Mouse (Mus musculus) neural tube, embryonic 14.5 days (tissue): Measurements from ENCODE around the gene Mast3. TPM values are rescaled to one million over a fixed set of nuclear protein-coding genes. Genes with fewer than 3 reads are reported as not detected.
"Not testable (repeated sequence)": the region's sequence is repeated elsewhere in the genome, so short reads cannot be mapped to it uniquely, and the experiment has no call there.

Source experiments
- ATAC-seq: fragments of 200-750 bp; cut with Nextera tagmentation; 2 replicates; pipeline ENCODE4 v1.8.0; 2017; ENCODE audit warnings: low read depth, mild to moderate bottlenecking, moderate TSS enrichment, moderate library complexity
- H3K27ac ChIP-seq: fragments of 300-500 bp; sonication (generic); 2 replicates; pipeline ENCODE4 v1.5.1; 2014; ENCODE audit warnings: low read depth, mild to moderate bottlenecking, control low read depth, low read length, moderate library complexity, mixed read lengths
- H3K27me3 ChIP-seq: fragments of 300-500 bp; sonication (generic); 2 replicates; pipeline ENCODE4 v1.6.1; 2014; ENCODE audit warnings: low read length; ENCODE audit not compliant: control insufficient read depth, insufficient read depth
- H3K36me3 ChIP-seq: fragments of 300-500 bp; sonication (generic); 2 replicates; pipeline ENCODE4 v1.6.1; 2014; ENCODE audit warnings: low read length, mixed read lengths; ENCODE audit not compliant: control insufficient read depth, insufficient read depth
- H3K4me1 ChIP-seq: fragments of 300-500 bp; sonication (generic); 2 replicates; pipeline ENCODE4 v1.6.1; 2014; ENCODE audit warnings: low read length; ENCODE audit not compliant: control insufficient read depth, insufficient read depth
- H3K4me2 ChIP-seq: fragments of 300-500 bp; sonication (generic); 2 replicates; pipeline ENCODE4 v1.6.1; 2014; ENCODE audit warnings: mild to moderate bottlenecking, low read depth, low read length, control low read depth
- H3K4me3 ChIP-seq: fragments of 300-500 bp; sonication (generic); 2 replicates; pipeline ENCODE4 v1.5.1; 2014; ENCODE audit warnings: low read depth, low read length, control low read depth, mixed read lengths
- H3K9ac ChIP-seq: fragments of 300-500 bp; sonication (generic); replicated peaks from 2 replicates; pipeline ENCODE4 v1.6.1; 2014; ENCODE audit warnings: low read depth, mild to moderate bottlenecking, control low read depth, low read length, mixed read lengths
- H3K9me3 ChIP-seq: fragments of 300-500 bp; sonication (generic); 2 replicates; pipeline ENCODE4 v1.6.1; 2016; ENCODE audit warnings: low read length; ENCODE audit not compliant: control insufficient read depth
- WGBS: fragments of 180-500 bp; shearing (Covaris S2); extraction: QIAGEN DNeasy Blood & Tissue Kit; methylation state at CpG from one replicate; pipeline ENCODE4 v1.1.7; 2014; 5-methylcytosine and 5-hydroxymethylcytosine counted together
- polyA plus RNA-seq: library from polyadenylated mRNA; unstranded; fragments of >200 nt; fragmentation: Nextera tagmentation; extraction: Ambion mirVana; gene quantifications from 2 replicates; pipeline ENCODE4 v1.2.1, GENCODE M21; 2014

Gene Mast3
- polyA plus RNA-seq, 1 experiment from 2014 or later: 23.4 TPM

DNA sequence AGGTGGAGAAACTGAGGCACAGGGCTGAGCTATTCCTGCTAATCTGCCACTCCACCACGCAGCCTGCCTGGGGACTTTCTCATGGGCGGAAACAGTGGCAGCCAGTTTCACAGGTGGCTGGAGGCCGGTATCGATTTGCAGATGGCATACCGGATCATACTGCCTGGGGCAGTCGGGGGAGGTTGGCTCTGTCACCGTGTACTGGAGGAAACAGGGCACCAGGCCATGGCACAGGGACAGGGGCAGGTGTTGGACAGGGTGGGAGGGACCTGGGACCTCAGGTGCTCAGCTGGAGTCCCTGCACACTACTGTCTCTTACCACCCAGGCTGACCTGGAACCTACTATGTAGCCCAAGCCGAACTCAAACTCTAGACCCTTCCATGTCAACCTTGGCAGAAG, 21.0 kb upstream of the Mast3 start:
- Histone ChIP-seq H3K4me3 (no peak overlapping the region), H3K4me1 (no peaks in the 10 kb centered on the region)

DNA sequence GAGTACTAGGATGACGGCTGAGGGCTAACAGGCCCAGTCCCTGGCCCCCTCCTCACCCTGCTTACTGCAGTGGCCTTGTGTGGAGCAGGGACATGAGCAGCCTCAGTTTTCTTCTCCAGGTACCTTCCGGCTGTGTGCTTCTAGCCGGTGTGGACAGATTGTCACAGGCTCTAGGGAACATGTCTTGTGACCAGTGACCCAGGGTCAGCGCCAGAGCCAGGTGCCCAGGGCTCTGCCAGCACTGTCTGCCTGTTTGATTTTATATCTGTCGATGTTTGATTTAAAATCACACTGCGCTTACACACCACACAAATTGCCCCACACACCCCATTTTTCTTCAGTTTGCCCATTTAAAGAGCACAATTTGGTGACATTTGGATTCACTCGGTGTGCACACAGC, 18.9 kb upstream of the Mast3 start:
- Histone ChIP-seq H3K9me3 (no peaks in the 10 kb centered on the region), H3K36me3 (no peaks in the 10 kb centered on the region), H3K27ac (no peak overlapping the region), H3K4me3 (no peak overlapping the region), H3K9ac (no peak overlapping the region), H3K27me3 (no peaks in the 10 kb centered on the region), H3K4me1 (no peaks in the 10 kb centered on the region), H3K4me2 (no peak overlapping the region)
- ATAC-seq: no peak
- WGBS: 77% methylated on average over 7 of the region's 7 CpGs

More for the DNA sequence above, 21.0 kb upstream of the Mast3 start:
- 89% methylated on average over 8 of the region's 8 CpGs for WGBS
- no peaks in the 10 kb centered on the region for H3K36me3 ChIP-seq
- no peaks in the 10 kb centered on the region for H3K9me3 ChIP-seq
- no peak overlapping the region for H3K9ac ChIP-seq
- H3K4me2 ChIP-seq: no peak overlapping the region
- no peak overlapping the region for H3K27ac ChIP-seq
- no peak for ATAC-seq
- no peaks in the 10 kb centered on the region for H3K27me3 ChIP-seq

DNA sequence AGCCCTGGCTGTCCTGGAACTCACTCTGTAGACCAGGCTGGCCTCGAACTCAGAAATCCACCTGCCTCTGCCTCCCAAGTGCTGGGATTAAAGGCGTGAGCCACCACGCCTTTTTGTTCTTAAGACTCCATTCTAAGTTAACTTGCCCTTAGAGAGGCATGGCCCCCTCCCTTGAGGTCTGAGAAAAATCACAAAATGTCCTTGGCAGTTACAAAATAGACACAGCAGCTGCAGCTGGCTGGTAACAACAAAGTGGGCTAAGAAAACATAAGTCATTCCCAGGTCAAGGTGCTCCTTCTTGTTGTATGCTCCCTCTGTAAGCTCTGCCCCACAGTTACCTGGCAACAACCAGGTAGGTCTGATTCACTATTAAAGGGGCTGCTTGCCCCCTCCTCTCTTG, 17.7 kb upstream of the Mast3 start:
- not testable (repeated sequence) for ATAC-seq, H3K36me3 ChIP-seq, H3K4me1 ChIP-seq, H3K9me3 ChIP-seq, H3K4me3 ChIP-seq, H3K27me3 ChIP-seq, H3K9ac ChIP-seq, H3K4me2 ChIP-seq, H3K27ac ChIP-seq
- WGBS: 84% methylated on average over 3 of the region's 3 CpGs

DNA sequence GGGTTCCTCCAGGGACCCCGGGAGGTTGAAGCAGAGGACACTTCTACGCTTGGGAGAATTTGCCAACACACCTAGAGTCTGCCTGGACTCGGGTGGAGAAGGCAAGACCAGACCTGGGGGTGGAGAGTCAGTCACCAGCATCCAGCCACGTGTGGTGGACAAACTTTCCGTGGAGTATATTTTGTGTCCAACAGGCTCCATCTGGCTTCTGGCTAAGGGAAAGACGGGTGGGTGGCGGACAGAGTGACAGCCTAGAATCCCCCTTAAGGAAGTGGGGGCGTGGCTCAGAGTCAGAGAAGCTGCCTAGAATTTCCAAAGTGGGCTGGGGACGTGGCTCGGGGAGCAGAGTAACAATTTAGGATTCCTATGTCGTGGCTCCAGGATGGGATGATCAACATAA, 17.1 kb upstream of the Mast3 start:
- Histone ChIP-seq H3K4me3 (no peak overlapping the region), H3K9ac (no peak overlapping the region), H3K4me2 (no peak overlapping the region), H3K27ac (no peak overlapping the region), H3K9me3 (no peaks in the 10 kb centered on the region), H3K27me3 (no peaks in the 10 kb centered on the region), H3K36me3 (no peaks in the 10 kb centered on the region), H3K4me1 (no peaks in the 10 kb centered on the region)
- no peak for ATAC-seq
- 48% methylated on average over 11 of the region's 11 CpGs for WGBS

DNA sequence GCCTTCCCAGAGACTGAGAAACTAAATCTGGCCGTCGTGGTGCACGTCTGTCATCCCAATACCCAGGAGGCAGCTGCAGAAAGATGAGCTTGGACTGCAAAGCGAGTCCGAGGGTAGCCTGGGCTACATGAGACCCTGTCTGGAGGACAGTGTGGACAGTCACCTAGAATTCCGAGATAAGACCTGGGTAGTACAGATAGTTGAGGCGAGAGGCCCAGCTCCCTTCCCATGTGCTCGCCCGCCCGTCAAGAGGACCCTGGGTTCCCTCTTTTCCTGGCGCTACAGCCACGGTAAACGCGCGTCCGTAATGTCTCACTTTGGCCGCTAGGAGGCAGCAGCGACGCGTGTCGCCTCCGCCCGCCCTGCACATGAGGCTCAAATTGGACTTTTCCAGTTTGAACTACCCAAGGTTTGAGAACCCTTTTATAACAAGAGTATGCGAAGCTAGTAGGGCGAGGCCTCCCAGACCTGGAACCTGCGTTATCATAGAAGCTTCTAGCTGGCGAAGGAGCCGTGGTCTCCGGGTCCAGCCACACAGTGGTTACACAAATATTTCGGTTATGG, 16.6 kb upstream of the Mast3 start:
- Histone ChIP-seq H3K4me2 (no peak overlapping the region), H3K27me3 (no peaks in the 10 kb centered on the region), H3K9ac (no peak overlapping the region), H3K36me3 (no peaks in the 10 kb centered on the region), H3K9me3 (no peaks in the 10 kb centered on the region), H3K27ac (no peak overlapping the region), H3K4me1 (no peaks in the 10 kb centered on the region), H3K4me3 (no peak overlapping the region)
- 14% methylated on average over 30 of the region's 30 CpGs for WGBS
- ATAC-seq: peak; percentile 45

DNA sequence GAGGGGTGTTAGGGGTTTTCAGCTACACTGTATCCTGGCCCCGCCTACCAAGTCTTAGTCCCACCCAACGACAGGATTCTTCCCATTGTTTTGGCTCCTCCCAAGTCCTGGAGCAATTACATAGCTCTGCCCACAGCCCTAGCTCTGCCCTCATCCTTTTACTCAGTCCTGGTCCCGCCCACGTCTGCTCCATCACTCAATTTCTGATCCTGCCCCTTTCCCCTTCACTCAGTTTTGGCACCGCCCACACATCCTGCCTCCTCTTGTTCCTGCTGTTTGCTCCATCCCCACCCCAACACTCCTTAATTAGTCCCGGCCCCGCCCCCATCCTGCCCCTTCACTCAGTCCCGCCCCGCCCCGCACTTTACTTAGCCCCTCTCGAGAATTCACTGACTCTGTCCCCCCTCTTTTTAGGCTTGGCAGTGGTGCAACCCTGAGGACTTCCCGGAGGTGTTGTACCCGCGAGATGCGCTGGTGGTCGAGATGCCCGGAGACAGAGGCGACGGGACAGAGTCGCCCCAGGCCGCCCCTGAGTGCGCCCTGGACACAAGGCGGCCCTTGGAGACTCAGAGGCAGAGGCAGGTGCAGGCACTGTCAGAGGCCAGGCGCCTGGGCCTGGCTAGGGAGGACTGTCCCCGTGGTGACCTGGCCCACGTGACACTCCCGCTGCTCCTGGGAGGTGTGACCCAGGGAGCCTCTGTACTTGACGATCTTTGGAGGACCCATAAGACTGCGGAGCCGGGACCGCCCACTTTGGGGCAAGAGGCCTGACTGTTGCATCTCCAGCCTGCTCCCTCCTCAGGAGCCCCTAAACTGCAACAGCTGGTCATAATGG, 15.5 kb upstream of the Mast3 start:
- Histone ChIP-seq H3K27me3 (no peaks in the 10 kb centered on the region), H3K9me3 (no peaks in the 10 kb centered on the region), H3K36me3 (no peaks in the 10 kb centered on the region), H3K4me3 (no peak overlapping the region), H3K4me1 (no peaks in the 10 kb centered on the region), H3K27ac (no peak overlapping the region), H3K4me2 (no peak overlapping the region), H3K9ac (no peak overlapping the region)
- 3% methylated on average over 31 of the region's 31 CpGs for WGBS
- peak; percentile 47; the same call in 1 of the 2 replicates for ATAC-seq

DNA sequence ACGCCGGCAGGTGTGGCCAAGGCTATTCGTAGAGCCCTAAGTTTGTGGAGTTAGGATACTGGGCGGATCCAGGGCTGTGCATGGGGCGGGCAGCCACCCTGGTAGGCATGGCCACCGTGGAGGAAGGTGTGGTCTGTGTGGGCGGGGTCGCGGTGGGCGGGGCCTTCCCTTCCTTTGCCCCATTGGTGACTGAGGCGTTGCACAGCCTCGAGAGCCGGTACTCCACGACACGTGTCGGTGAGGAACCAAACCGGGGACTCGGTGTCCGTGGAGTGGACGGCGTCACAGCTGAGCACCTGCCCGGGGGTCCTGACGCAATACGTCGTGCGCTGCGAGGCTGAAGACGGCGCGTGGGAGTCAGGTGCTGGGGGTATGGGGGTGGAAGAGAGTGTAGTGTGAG, 11.8 kb upstream of the Mast3 start:
- 10% methylated on average over 30 of the region's 30 CpGs for WGBS
- no peaks in the 10 kb centered on the region for H3K36me3 ChIP-seq
- no peaks in the 10 kb centered on the region for H3K27me3 ChIP-seq
- H3K9ac ChIP-seq: no peak overlapping the region
- ATAC-seq: no peak
- peak overlapping the region; percentile 8; the same call in 1 of the 2 replicates for H3K4me3 ChIP-seq
- peak overlapping the region; percentile 30; the same call in 1 of the 2 replicates for H3K4me2 ChIP-seq
- H3K4me1 ChIP-seq: no peaks in the 10 kb centered on the region
- H3K27ac ChIP-seq: no peak overlapping the region
- no peaks in the 10 kb centered on the region for H3K9me3 ChIP-seq

DNA sequence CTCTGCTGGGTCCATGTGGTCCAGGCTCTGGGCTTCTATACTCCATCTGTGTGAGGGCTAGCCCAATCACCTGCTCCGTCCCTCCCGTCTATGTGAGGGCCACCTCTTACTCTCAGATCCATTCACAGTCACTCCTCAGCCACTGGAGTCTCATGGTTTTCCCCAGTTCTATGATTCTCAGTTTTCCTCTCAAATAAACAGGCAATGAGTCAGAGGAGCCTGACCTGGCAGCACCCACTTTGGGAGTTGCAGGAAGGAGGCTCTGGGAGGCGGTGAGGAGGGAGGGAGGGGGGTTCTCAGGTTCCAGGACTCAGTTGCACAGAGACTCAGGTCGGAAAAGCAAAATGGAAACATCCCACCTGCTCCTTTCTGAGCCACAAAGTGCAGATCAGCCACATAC, 8.0 kb upstream of the Mast3 start:
- no peaks in the 10 kb centered on the region for H3K4me1 ChIP-seq
- WGBS: 58% methylated on average over 4 of the region's 4 CpGs
- no peaks in the 10 kb centered on the region for H3K27me3 ChIP-seq
- no peak overlapping the region for H3K27ac ChIP-seq
- no peak overlapping the region for H3K4me2 ChIP-seq
- ATAC-seq: no peak
- no peaks in the 10 kb centered on the region for H3K9me3 ChIP-seq
- H3K9ac ChIP-seq: no peak overlapping the region
- no peaks in the 10 kb centered on the region for H3K36me3 ChIP-seq
- no peak overlapping the region for H3K4me3 ChIP-seq

DNA sequence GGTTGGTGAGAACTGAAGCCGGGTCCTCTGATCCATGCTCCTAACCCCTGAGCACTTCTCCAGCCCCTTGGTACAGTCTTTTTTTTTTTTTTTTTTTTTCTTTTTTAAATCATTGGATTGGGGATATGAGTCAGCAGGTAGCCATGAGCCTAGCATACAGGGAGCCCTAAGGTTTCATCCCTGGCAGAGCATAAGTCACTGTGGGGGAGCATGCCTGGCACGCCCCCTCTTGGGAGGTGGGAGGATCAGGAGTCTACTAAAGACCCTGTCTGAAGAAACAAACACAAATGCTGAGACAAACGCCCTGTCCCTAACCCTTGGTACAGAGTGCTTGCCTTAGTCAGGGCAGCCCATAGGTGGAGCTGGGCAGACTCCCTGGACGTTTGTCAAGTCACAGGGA, 7.2 kb upstream of the Mast3 start:
- no peak overlapping the region for H3K4me2 ChIP-seq
- H3K4me1 ChIP-seq: no peaks in the 10 kb centered on the region
- H3K36me3 ChIP-seq: no peaks in the 10 kb centered on the region
- no peak overlapping the region for H3K9ac ChIP-seq
- no peak for ATAC-seq
- WGBS: 40% methylated on average over 4 of the region's 4 CpGs
- no peaks in the 10 kb centered on the region for H3K9me3 ChIP-seq
- H3K27ac ChIP-seq: no peak overlapping the region
- no peak overlapping the region for H3K4me3 ChIP-seq
- H3K27me3 ChIP-seq: no peaks in the 10 kb centered on the region
